Mouse (Mus musculus): ENCODE results near the gene Ctdspl.

- TF ChIP-seq CTCF (IDR thresholded peaks at IDR 0.05; ENCODE audit: control insufficient read depth, insufficient read depth, insufficient replicate concordance, low read depth, low read length) (no peak), POLR2A (IDR thresholded peaks at IDR 0.05; ENCODE audit: control insufficient read depth, low read depth, low read length) (no peak)
These were observed 138.0 kb downstream of the Ctdspl start for GRCm38 (mm10) chr9:119064296-119064695.

All from testis, adult 2 months (tissue).